Mouse (Mus musculus) forebrain, embryonic 12.5 days (tissue): ENCODE results near the gene Trim30d. TPM values are rescaled to one million over a fixed set of nuclear protein-coding genes. Genes with fewer than 3 reads are reported as not detected.
"Not testable (repeated sequence)": the region's sequence is repeated elsewhere in the genome, so short reads cannot be mapped to it uniquely, and the experiment has no call there.

ENCODE experiments used
- ATAC-seq: fragments of 200-750 bp; cut with Nextera tagmentation; 2 replicates; pipeline ENCODE4 v1.8.0; 2017; ENCODE audit warnings: moderate TSS enrichment; ENCODE audit not compliant: low FRiP score
- H3K27ac ChIP-seq: fragments of 300-500 bp; sonication (generic); 2 replicates; pipeline ENCODE4 v1.5.1; 2016; ENCODE audit warnings: mild to moderate bottlenecking
- H3K27me3 ChIP-seq: fragments of 300-500 bp; sonication (generic); 2 replicates; pipeline ENCODE4 v1.6.1; 2016; ENCODE audit warnings: mild to moderate bottlenecking
- H3K36me3 ChIP-seq: fragments of 300-500 bp; sonication (generic); replicated peaks from 2 replicates; pipeline ENCODE4 v1.6.1; 2016; ENCODE audit warnings: mild to moderate bottlenecking
- H3K4me1 ChIP-seq: fragments of 300-500 bp; sonication (generic); 2 replicates; pipeline ENCODE4 v1.6.1; 2016
- H3K4me2 ChIP-seq: fragments of 300-500 bp; sonication (generic); 2 replicates; pipeline ENCODE4 v1.6.1; 2016; ENCODE audit warnings: mild to moderate bottlenecking, moderate library complexity
- H3K4me3 ChIP-seq: fragments of 300-500 bp; sonication (generic); replicated peaks from 2 replicates; pipeline ENCODE4 v1.5.1; 2016; ENCODE audit warnings: mild to moderate bottlenecking
- H3K9ac ChIP-seq: fragments of 300-500 bp; sonication (generic); 2 replicates; pipeline ENCODE4 v1.6.1; 2016; ENCODE audit warnings: mild to moderate bottlenecking
- H3K9me3 ChIP-seq: fragments of 300-500 bp; sonication (generic); 2 replicates; pipeline ENCODE4 v1.6.1; 2016
- WGBS: fragments of 180-500 bp; shearing (Covaris S2); methylation state at CpG from one replicate; pipeline ENCODE4 v1.1.7; 2016; 5-methylcytosine and 5-hydroxymethylcytosine counted together
- polyA plus RNA-seq: library from polyadenylated mRNA; unstranded; fragments of >200 nt; fragmentation: Nextera tagmentation; extraction: Ambion mirVana; gene quantifications from 2 replicates; pipeline ENCODE4 v1.2.1, GENCODE M21; 2016

The Trim30d gene
- polyA plus RNA-seq: 0.05 and 0.29 TPM in 2 replicates

DNA sequence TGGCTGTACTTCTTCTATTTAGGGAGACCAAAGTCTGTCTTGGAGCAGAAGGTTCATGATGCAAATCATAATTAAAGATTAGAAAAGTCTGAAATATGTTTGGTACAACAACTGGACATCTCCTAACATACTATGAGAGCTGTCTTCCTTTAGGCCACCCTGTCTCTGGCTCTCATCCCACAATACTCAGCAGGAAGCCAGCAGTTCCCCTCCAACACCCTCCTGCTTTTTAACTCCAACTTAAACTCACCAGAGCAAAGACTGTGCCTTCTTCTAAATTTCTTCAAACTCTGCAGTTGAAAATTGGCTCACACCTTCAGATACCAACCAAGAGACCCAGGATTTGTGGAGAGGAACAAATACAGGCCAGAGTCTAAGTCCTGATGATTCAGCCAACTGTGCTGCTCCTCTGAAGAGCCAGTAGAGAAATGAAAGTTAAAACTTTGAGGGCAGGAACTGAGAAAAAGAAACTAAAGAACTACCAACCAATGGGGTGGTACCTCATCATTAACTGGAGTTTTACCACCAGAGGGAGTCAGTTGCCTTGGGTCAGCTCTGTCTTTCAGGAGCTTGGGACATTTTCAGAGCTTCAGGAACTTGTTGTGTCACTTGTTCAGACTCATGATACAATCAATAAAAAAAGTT, at the start of gene Trim30d:
TSS of gene Trim30d (minus strand) at position 429 of the 645 bp plus-strand sequence.
- not testable (repeated sequence) for H3K36me3 ChIP-seq, H3K9me3 ChIP-seq, H3K4me2 ChIP-seq, H3K4me3 ChIP-seq, ATAC-seq, H3K27ac ChIP-seq, H3K4me1 ChIP-seq, H3K9ac ChIP-seq, H3K27me3 ChIP-seq

DNA sequence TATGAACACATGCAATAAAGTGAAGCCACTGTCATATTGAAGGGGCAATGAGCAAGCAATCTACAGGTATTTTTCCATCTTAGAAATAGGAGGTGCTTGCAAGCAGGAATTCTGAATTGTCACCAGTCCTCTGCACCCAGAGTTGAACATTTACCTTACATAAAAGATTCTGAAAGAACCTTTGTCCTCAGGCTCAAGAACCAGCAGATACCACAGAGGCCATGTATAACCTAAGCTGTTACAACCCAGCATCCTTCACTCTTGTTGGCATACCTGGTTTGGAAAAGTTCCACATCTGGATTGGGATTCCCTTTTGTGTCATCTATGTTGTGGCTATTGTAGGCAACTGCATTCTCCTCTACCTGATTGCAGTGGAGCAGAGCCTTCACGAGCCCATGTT, 45.1 kb upstream of the Trim30d start:
- no peak overlapping the region for H3K9ac ChIP-seq
- no peaks in the 10 kb centered on the region for H3K27me3 ChIP-seq
- H3K27ac ChIP-seq: no peak overlapping the region
- H3K36me3 ChIP-seq: no peaks in the 10 kb centered on the region
- ATAC-seq: no peak
- WGBS: 83% methylated on average over 1 of the region's 1 CpGs
- H3K4me2 ChIP-seq: no peak overlapping the region
- H3K9me3 ChIP-seq: no peaks in the 10 kb centered on the region
- no peaks in the 10 kb centered on the region for H3K4me1 ChIP-seq
- H3K4me3 ChIP-seq: no peak overlapping the region

DNA sequence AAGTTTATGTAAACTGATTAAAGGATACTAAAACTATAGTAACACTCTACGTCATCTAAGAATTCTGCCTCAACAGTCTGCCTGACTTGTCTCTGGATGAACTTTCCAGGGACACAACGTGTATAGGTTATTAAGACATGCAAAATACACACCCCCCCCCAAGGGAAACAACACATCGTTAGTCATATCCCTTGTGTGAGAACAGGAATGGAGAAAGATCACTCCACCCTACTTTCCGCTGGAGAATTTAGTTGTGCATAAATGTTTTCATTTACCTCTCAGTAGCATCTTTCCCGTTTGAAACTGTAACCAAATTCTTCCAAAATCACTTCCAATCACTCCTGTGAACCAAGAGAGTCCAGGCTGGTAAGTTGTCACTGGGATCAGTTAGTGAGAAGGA, 42.2 kb upstream of the Trim30d start, which contains the start of gene Olfr651:
TSS of gene Olfr651 (plus strand) at position 301 of the 400 bp plus-strand sequence.
- ATAC-seq: no peak
- H3K36me3 ChIP-seq: no peaks in the 10 kb centered on the region
- no peaks in the 10 kb centered on the region for H3K27me3 ChIP-seq
- no peaks in the 10 kb centered on the region for H3K9me3 ChIP-seq
- H3K4me3 ChIP-seq: no peak within 1 kb of the TSS
- 78% methylated on average over 5 of the region's 5 CpGs for WGBS
- no peak within 1 kb of the TSS for H3K9ac ChIP-seq
- H3K4me2 ChIP-seq: no peak within 1 kb of the TSS
- no peak within 1 kb of the TSS for H3K27ac ChIP-seq
- no peaks in the 10 kb centered on the region for H3K4me1 ChIP-seq

DNA sequence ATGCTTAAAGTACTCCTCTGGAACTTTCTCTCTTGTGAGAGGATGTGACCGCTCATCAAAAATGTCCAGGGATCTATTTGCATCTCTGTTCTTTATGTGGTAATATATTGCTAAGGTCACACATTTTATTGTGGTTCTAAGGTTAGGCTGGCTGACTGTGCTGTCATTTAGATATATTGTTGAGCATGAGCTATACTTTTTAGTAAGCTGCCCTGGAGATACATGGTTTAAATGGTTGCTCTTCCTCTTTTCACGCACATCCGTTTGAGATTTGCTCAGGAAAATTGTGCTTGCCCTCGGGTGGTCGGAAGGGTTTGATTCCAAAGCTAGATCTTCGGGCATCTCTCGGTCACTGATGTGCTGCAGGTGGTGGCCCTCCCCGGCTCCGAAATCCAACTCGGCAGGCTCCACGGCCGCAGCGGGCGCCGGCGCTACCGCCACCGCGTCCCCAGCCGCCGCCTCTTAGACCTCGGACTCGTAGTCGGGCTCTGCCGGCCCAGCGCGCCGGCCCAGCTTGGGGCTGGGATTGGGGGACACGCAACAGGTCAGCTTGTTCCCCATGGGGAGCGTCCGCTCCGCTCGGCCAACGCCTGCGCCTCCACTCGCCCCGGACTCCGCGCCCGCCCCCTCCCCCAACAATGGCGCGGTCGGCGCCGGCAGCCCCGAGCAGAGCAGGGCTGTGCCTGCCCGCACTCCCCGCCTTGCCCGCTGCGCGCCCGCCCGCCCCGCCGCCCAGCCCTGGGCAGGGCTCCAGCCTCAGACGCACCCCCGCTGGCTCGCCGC, 5.9 kb downstream of the Trim30d start:
- Histone ChIP-seq H3K27ac (no peak overlapping the region), H3K9ac (peak overlapping the region; percentile 49), H3K36me3 (no peaks in the 10 kb centered on the region), H3K4me2 (peak overlapping the region; percentile 62), H3K4me3 (peak overlapping the region; percentile 57), H3K9me3 (no peaks in the 10 kb centered on the region), H3K4me1 (no peaks in the 10 kb centered on the region), H3K27me3 (peaks cover 5% of the 10 kb centered on the region; the same call in 1 of the 2 replicates)
- WGBS: 3% methylated on average over 54 of the region's 59 CpGs
- peak; percentile 97 for ATAC-seq

DNA sequence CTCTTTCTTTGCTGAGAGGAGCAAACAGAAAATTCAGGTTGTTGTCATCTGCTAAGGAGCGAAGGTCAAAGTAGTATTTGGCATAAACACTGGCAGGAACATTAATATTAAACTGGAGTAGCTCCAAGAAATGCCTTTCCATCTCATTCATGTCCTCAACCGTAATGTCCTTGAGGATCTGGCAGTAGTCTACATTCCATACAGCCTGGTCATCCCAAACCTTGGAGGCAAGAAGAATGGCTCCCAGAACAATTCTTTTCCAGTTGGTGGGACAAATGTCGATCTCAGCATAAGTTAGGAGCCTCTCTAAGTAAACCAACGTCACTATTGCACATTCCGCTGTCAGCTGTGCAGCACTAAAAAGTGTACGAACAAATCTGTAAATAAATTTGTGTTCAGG, 6.5 kb downstream of the Trim30d start:
- not testable (repeated sequence) for H3K27me3 ChIP-seq, H3K27ac ChIP-seq, ATAC-seq, H3K4me1 ChIP-seq, H3K9me3 ChIP-seq, H3K36me3 ChIP-seq, H3K4me2 ChIP-seq, H3K4me3 ChIP-seq, H3K9ac ChIP-seq
- WGBS: 78% methylated on average over 6 of the region's 6 CpGs

DNA sequence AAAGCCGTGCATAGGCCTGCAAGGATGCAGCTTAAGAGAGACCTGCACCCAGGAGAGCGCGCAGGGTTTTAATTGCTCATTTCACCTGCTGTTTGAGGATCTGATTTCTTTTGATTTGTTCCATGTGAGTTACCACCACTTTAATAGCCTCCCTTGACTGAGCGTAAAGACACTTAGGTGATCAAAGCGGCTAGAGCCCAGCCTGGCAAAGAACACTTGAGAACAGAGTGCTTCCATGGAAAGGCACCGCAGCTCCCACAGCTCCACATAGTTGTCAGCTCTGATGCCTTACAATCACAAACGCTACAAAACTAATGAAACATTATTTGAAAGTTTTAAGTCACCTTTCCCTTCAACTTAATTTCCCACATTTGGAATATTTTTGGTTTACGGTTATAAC, 8.2 kb downstream of the Trim30d start:
- not testable (repeated sequence) for H3K27ac ChIP-seq, ATAC-seq, H3K4me2 ChIP-seq, H3K9ac ChIP-seq, H3K9me3 ChIP-seq, H3K4me1 ChIP-seq, H3K36me3 ChIP-seq, H3K27me3 ChIP-seq, H3K4me3 ChIP-seq
- WGBS: 27% methylated on average over 7 of the region's 8 CpGs

DNA sequence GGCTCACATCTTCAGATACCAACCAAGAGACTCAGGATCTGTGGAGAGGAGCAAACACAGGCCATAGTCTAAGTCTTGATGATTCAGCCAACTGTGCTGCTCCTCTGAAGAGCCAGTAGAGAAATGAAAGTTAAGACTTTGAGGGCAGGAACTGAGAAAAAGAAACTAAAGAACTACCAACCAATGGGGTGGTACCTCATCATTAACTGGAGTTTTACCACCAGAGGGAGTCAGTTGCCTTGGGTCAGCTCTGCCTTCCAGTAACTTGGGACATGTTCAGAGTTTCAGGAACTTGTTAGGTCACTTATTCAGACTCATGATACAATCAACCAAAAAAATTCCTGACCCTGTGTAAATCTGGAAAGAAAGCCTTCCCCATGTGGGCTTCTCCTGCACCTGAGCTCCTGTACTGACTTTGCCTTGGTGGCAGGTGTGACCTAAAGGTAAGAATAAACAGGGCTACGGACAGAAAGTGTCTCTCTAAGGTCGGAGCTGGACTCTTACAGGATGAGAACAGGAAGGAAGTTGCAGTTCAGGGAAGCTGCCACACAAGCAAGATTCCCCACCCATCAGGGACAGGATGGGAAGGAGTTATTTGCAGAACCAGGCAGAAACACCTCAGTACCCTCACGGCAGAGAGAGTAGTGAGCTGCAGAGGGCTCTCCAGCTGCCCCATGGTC, 42.4 kb downstream of the Trim30d start, which contains the start of gene Trim30a:
TSS of gene Trim30a (minus strand) at position 129 of the 680 bp plus-strand sequence.
- no peak for ATAC-seq

DNA sequence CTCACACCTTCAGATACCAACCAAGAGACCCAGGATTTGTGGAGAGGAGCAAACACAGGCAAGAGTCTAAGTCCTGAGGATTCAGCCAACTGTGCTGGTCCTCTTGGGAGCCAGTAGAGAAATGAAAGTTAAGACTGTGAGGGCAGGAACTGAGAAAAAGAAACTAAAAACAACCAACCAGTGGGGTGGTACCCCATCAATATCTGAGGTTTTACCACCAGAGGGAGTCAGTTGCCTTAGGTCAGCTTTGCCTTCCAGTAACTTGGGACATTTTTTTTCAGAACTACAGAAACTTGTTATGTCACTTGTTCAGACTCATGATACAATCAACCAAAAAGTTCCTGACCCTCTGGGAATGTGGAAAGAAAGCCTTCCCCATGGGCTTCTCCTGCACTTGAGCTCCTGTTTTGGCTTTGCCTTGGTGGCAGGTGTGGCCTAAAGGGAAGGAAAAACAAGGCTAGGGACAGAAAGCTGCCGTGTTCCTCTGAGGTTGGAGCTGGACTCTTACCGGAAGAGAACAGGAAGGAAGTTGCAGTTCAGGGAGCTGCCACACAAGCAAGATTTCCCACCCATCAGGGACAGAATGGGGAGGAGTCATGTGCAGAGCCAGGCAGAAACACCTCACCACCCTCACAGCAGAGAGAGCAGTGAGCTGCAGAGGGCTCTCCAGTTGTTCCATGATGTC, 61.5 kb downstream of the Trim30d start:
- Histone ChIP-seq H3K4me3 (no peak overlapping the region), H3K4me1 (no peaks in the 10 kb centered on the region), H3K27me3 (no peaks in the 10 kb centered on the region), H3K36me3 (no peaks in the 10 kb centered on the region), H3K27ac (no peak overlapping the region), H3K9me3 (no peaks in the 10 kb centered on the region), H3K4me2 (no peak overlapping the region), H3K9ac (no peak overlapping the region)
- ATAC-seq: no peak
- WGBS: 74% methylated on average over 2 of the region's 2 CpGs

More for the DNA sequence above, 42.4 kb downstream of the Trim30d start, which contains the start of gene Trim30a:
- Histone ChIP-seq H3K27me3 (no peaks in the 10 kb centered on the region), H3K4me3 (no peak within 1 kb of the TSS), H3K4me2 (no peak within 1 kb of the TSS), H3K9ac (no peak within 1 kb of the TSS), H3K4me1 (no peaks in the 10 kb centered on the region), H3K27ac (no peak within 1 kb of the TSS), H3K36me3 (no peaks in the 10 kb centered on the region), H3K9me3 (no peaks in the 10 kb centered on the region)
- WGBS: 82% methylated on average over 3 of the region's 3 CpGs

Other genes starting within 250 kb of the Trim30d start
- 0.05 TPM in 1 of 2 replicates, not detected in the other for gene Trim5, start 219.8 kb downstream of the Trim30d start, polyA plus RNA-seq
- gene Trim12a, start 192.4 kb downstream of the Trim30d start, polyA plus RNA-seq: 1.4 and 1.9 TPM in 2 replicates
- not detected in 2 replicates for gene Trim34b, start 178.4 kb downstream of the Trim30d start, polyA plus RNA-seq
- gene Trim12c, start 154.5 kb downstream of the Trim30d start, polyA plus RNA-seq: 0.55 and 0.83 TPM in 2 replicates
- not detected in 2 replicates for gene Trim30b, start 138.0 kb downstream of the Trim30d start, polyA plus RNA-seq
- gene Trim30c, start 107.0 kb downstream of the Trim30d start, polyA plus RNA-seq: not detected in 2 replicates
- 0.40 and 0.52 TPM in 2 replicates for gene Trim30a, start 42.7 kb downstream of the Trim30d start, polyA plus RNA-seq
- not detected in 2 replicates for gene Olfr651, start 42.3 kb upstream of the Trim30d start, polyA plus RNA-seq
- not detected in 2 replicates for gene Olfr652, start 53.1 kb upstream of the Trim30d start, polyA plus RNA-seq
- not detected in 2 replicates for gene Olfr653, start 69.5 kb upstream of the Trim30d start, polyA plus RNA-seq
- gene Olfr654, start 79.2 kb upstream of the Trim30d start, polyA plus RNA-seq: not detected in 2 replicates
- gene Olfr655, start 93.9 kb upstream of the Trim30d start, polyA plus RNA-seq: not detected in 2 replicates
- gene Olfr656, start 106.1 kb upstream of the Trim30d start, polyA plus RNA-seq: not detected in 2 replicates
- gene Olfr657, start 116.9 kb upstream of the Trim30d start, polyA plus RNA-seq: not detected in 2 replicates
- 0.06 TPM in 1 of 2 replicates, not detected in the other for gene Olfr658, start 139.5 kb upstream of the Trim30d start, polyA plus RNA-seq
- not detected in 2 replicates for gene Olfr659, start 158.9 kb upstream of the Trim30d start, polyA plus RNA-seq
- gene Olfr661, start 178.7 kb upstream of the Trim30d start, polyA plus RNA-seq: not detected in 2 replicates